Mouse (Mus musculus) liver, adult 2 months (tissue): ENCODE data around the gene Supv3l1.

ENCODE experiments used
- CTCF ChIP-seq: fragments of 200-500 bp; IDR thresholded peaks from 2 replicates; pipeline ENCODE4 v1.5.1; 2011; ENCODE audit warnings: low read depth, low read length, control low read depth
- POLR2A ChIP-seq: fragments of 200-500 bp; IDR thresholded peaks from 2 replicates; pipeline ENCODE4 v1.6.1; 2011; ENCODE audit warnings: low read length, control low read depth; ENCODE audit not compliant: insufficient read depth; ENCODE audit errors: extremely low read depth

- TF ChIP-seq POLR2A: no peak
- no peak for TF ChIP-seq CTCF
Observed at GRCm38 (mm10) chr10:62469736-62470135, 20.2 kb upstream of the Supv3l1 start.
